Mouse (Mus musculus) spleen, adult 2 months (tissue): ENCODE data around the gene Cdh13. TPM values are rescaled to one million over a fixed set of nuclear protein-coding genes. Genes with fewer than 3 reads are reported as not detected.

Experiments
- DNase-seq, 2 experiments: peaks; one replicate each; pipeline versions ENCODE4 v3.0.0 to v3.0.0-alpha.2; 2012 to 2021; ENCODE audit warnings: low spot score in 2 of 2, low read depth in 1 of 2
- H3K27ac ChIP-seq: fragments of 200-500 bp; 2 replicates; pipeline ENCODE4 v1.5.1; 2012; ENCODE audit warnings: low read length, inconsistent platforms; ENCODE audit not compliant: insufficient read depth
- H3K27me3 ChIP-seq: fragments of 200-500 bp; 2 replicates; pipeline ENCODE4 v1.6.1; 2012; ENCODE audit warnings: mild to moderate bottlenecking, moderate library complexity, low read length, inconsistent platforms; ENCODE audit not compliant: control insufficient read depth, insufficient read depth
- H3K36me3 ChIP-seq: fragments of 200-500 bp; 2 replicates; pipeline ENCODE4 v1.6.1; 2012; ENCODE audit warnings: mild to moderate bottlenecking, low read length, inconsistent platforms; ENCODE audit not compliant: control insufficient read depth, insufficient read depth
- H3K4me1 ChIP-seq: fragments of 200-500 bp; 2 replicates; pipeline ENCODE4 v1.6.1; 2011; ENCODE audit warnings: inconsistent platforms; ENCODE audit not compliant: control insufficient read depth, insufficient read depth, insufficient read length
- H3K4me3 ChIP-seq: fragments of 200-500 bp; 2 replicates; pipeline ENCODE4 v1.5.1; 2011; ENCODE audit warnings: mild to moderate bottlenecking, inconsistent platforms; ENCODE audit not compliant: insufficient read depth, insufficient read length; ENCODE audit errors: extremely low read depth
- CTCF ChIP-seq: fragments of 200-500 bp; IDR thresholded peaks from 2 replicates; pipeline ENCODE4 v1.5.1; 2011; ENCODE audit warnings: mild to moderate bottlenecking, inconsistent platforms; ENCODE audit not compliant: insufficient read depth, insufficient read length, insufficient replicate concordance; ENCODE audit errors: extremely low read depth
- POLR2A ChIP-seq: fragments of 200-500 bp; IDR thresholded peaks from 2 replicates; pipeline ENCODE4 v1.6.1; 2011; ENCODE audit warnings: low read depth, low read length, inconsistent platforms
- WGBS: fragments of 180-500 bp; shearing (Covaris S2); methylation state at CpG from one replicate; pipeline ENCODE4 v1.1.7; 2018; 5-methylcytosine and 5-hydroxymethylcytosine counted together
- polyA plus RNA-seq: library from polyadenylated mRNA; depleted of rRNA; stranded (reverse); fragments of >200 nt; gene quantifications from 2 replicates; pipeline ENCODE4 v1.2.3, GENCODE M21; 2012

Gene Cdh13
- polyA plus RNA-seq, 1 experiment = 0.50 TPM

- Histone ChIP-seq H3K4me1 (no peaks in the 10 kb centered on the region), H3K4me3 (no peak overlapping the region), H3K27ac (no peak overlapping the region), H3K36me3 (no peaks in the 10 kb centered on the region), H3K27me3 (no peaks in the 10 kb centered on the region)
- TF ChIP-seq CTCF (no peak), POLR2A (no peak)
- WGBS = 65% methylated on average over 4 of the region's 4 CpGs
- no peak for DNase-seq
These were observed 233.5 kb downstream of the Cdh13 start for GRCm38 (mm10) chr8:118517071-118517470.

GRCm38 (mm10) chr8:118518030-118518741 is 234.7 kb downstream of the Cdh13 start:
- H3K27ac ChIP-seq = no peak overlapping the region
- no peaks in the 10 kb centered on the region for H3K4me1 ChIP-seq
- no peak overlapping the region for H3K4me3 ChIP-seq
- no peak for TF ChIP-seq POLR2A
- TF ChIP-seq CTCF = no peak
- DNase-seq = no peak
- WGBS = 58% methylated on average over 13 of the region's 13 CpGs
- no peaks in the 10 kb centered on the region for H3K36me3 ChIP-seq
- no peaks in the 10 kb centered on the region for H3K27me3 ChIP-seq

- H3K4me1 ChIP-seq = no peaks in the 10 kb centered on the region
- H3K36me3 ChIP-seq = no peaks in the 10 kb centered on the region
- DNase-seq = no peak
- no peak overlapping the region for H3K27ac ChIP-seq
- H3K4me3 ChIP-seq = no peak overlapping the region
- 68% methylated on average over 3 of the region's 3 CpGs for WGBS
- TF ChIP-seq POLR2A (no peak), CTCF (no peak)
- H3K27me3 ChIP-seq = no peaks in the 10 kb centered on the region
These were observed 235.2 kb downstream of the Cdh13 start for GRCm38 (mm10) chr8:118518742-118519102.

- H3K4me3 ChIP-seq = no peak overlapping the region
- 90% methylated on average over 1 of the region's 1 CpGs for WGBS
- TF ChIP-seq CTCF (no peak), POLR2A (no peak)
- no peak overlapping the region for H3K27ac ChIP-seq
- no peaks in the 10 kb centered on the region for H3K4me1 ChIP-seq
- no peaks in the 10 kb centered on the region for H3K27me3 ChIP-seq
- no peak for DNase-seq
- H3K36me3 ChIP-seq = no peaks in the 10 kb centered on the region
These were observed 240.4 kb downstream of the Cdh13 start for GRCm38 (mm10) chr8:118523922-118524321.

- no peak for DNase-seq
- no peak overlapping the region for H3K4me3 ChIP-seq
- no peak overlapping the region for H3K27ac ChIP-seq
- no peaks in the 10 kb centered on the region for H3K27me3 ChIP-seq
- 84% methylated on average over 8 of the region's 8 CpGs for WGBS
- no peaks in the 10 kb centered on the region for H3K4me1 ChIP-seq
- no peaks in the 10 kb centered on the region for H3K36me3 ChIP-seq
- TF ChIP-seq CTCF (no peak), POLR2A (no peak)
These were observed 255.5 kb downstream of the Cdh13 start for GRCm38 (mm10) chr8:118538816-118539558.

- 29% methylated on average over 5 of the region's 5 CpGs for WGBS
- TF ChIP-seq POLR2A (no peak), CTCF (no peak)
- Histone ChIP-seq H3K27me3 (no peaks in the 10 kb centered on the region), H3K4me3 (no peak overlapping the region), H3K36me3 (no peaks in the 10 kb centered on the region), H3K27ac (no peak overlapping the region), H3K4me1 (no peaks in the 10 kb centered on the region)
- DNase-seq = no peak
These were observed 256.0 kb downstream of the Cdh13 start for GRCm38 (mm10) chr8:118539559-118539819.

GRCm38 (mm10) chr8:118539941-118540340 is 256.4 kb downstream of the Cdh13 start:
- H3K4me1 ChIP-seq = no peaks in the 10 kb centered on the region
- H3K36me3 ChIP-seq = no peaks in the 10 kb centered on the region
- no peak overlapping the region for H3K27ac ChIP-seq
- H3K27me3 ChIP-seq = no peaks in the 10 kb centered on the region
- WGBS = 88% methylated on average over 4 of the region's 4 CpGs
- no peak for DNase-seq
- no peak overlapping the region for H3K4me3 ChIP-seq
- TF ChIP-seq POLR2A (no peak), CTCF (no peak)
